Mouse (Mus musculus): Measurements from ENCODE around the gene Scarf1. TPM values are rescaled to one million over a fixed set of nuclear protein-coding genes. Genes with fewer than 3 reads are reported as not detected.
"Not testable (repeated sequence)": the region's sequence is repeated elsewhere in the genome, so short reads cannot be mapped to it uniquely, and the experiment has no call there.

Scarf1 gene
- polyA plus RNA-seq, 1 experiment from 2014 or later = 6.6 TPM

DNA sequence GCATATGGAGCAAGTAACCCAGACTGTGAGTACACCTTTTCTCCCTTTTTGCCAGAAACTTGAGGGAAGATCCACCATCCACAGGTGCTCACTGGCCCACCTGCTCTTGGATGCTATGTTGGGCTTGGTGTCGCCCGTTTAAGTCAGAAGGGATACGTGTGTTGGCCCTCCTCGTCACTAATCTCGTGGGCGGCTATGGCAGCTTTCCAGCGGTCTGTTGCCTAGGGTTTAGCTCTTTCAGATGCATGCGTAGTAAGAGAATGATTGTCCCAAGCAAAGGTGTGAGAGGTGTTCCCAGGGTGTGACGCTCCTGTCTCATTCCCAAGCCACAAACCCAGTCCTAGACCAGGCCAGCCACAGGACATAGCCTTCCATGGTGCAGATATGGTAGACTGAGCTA lies 31.4 kb downstream of the Scarf1 start:
- H3K36me3 ChIP-seq = no peaks in the 10 kb centered on the region
- no peak overlapping the region for H3K9ac ChIP-seq
- WGBS = 86% methylated on average over 9 of the region's 9 CpGs
- no peaks in the 10 kb centered on the region for H3K27me3 ChIP-seq
- no peaks in the 10 kb centered on the region for H3K9me3 ChIP-seq
- H3K4me1 ChIP-seq = peaks cover 5% of the 10 kb centered on the region
- H3K4me3 ChIP-seq = no peak overlapping the region
- ATAC-seq (ENCODE audit: low FRiP score, low read depth) = no peak
- H3K27ac ChIP-seq = no peak overlapping the region
- H3K4me2 ChIP-seq (replicated peaks) = no peak overlapping the region

DNA sequence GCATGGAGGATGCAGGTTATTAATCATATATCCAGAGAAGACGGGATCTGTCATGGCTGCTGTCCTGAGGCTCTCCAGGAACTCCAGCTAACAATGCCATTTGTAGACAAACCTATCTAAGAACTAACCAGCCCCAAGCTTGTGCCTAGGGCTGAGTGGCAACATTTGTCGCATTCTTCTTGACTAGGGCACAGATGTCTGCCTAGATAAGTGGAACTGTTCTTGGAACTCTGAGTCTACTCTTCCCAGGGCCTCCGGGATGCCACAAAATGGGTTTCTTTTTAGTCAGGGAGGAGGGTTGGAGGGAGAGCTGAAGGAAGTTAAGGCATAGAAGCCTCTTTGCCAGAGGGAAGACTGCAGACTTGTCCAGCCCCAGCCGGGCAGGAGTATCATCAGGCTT lies 32.7 kb downstream of the Scarf1 start:
- H3K9ac ChIP-seq = no peak overlapping the region
- 80% methylated on average over 4 of the region's 4 CpGs for WGBS
- no peaks in the 10 kb centered on the region for H3K36me3 ChIP-seq

DNA sequence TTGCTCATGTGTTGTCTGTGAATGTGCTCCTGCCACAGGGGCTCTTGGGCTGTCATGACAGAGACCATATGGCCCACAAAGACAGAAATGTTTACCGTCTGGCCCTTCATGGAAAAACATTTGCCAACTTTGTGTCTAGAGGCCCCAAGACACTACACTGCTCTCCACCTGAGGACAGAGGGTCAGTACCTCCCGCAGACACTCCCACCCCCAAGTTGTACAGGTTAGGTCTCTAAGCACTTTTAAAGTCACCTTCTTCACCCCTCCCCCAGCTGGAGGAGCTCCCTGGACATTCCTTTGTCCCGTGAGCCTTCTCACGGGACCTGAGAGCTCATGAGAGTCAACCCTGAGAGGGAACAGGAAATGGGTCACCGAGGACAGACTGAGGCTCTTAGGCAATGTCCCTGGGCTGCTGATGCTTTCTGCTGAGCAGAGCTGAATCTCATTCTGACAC lies 36.3 kb downstream of the Scarf1 start:
- no peaks in the 10 kb centered on the region for H3K9me3 ChIP-seq
- no peak overlapping the region for H3K9ac ChIP-seq
- peak overlapping the region; percentile 10; the same call in 1 of the 2 replicates for H3K27ac ChIP-seq
- peaks cover 40% of the 10 kb centered on the region for H3K4me1 ChIP-seq
- ATAC-seq (ENCODE audit: low FRiP score, low read depth) = no peak
- H3K27me3 ChIP-seq = no peaks in the 10 kb centered on the region
- no peak overlapping the region for H3K4me3 ChIP-seq
- no peaks in the 10 kb centered on the region for H3K36me3 ChIP-seq
- WGBS = 37% methylated on average over 5 of the region's 5 CpGs
- H3K4me2 ChIP-seq (replicated peaks) = no peak overlapping the region

More for the DNA sequence above, 32.7 kb downstream of the Scarf1 start:
- Histone ChIP-seq H3K27me3 (no peaks in the 10 kb centered on the region), H3K4me1 (peaks cover 19% of the 10 kb centered on the region), H3K27ac (no peak overlapping the region), H3K9me3 (no peaks in the 10 kb centered on the region), H3K4me3 (no peak overlapping the region), H3K4me2 (replicated peaks) (no peak overlapping the region)
- no peak for ATAC-seq (ENCODE audit: low FRiP score, low read depth)

DNA sequence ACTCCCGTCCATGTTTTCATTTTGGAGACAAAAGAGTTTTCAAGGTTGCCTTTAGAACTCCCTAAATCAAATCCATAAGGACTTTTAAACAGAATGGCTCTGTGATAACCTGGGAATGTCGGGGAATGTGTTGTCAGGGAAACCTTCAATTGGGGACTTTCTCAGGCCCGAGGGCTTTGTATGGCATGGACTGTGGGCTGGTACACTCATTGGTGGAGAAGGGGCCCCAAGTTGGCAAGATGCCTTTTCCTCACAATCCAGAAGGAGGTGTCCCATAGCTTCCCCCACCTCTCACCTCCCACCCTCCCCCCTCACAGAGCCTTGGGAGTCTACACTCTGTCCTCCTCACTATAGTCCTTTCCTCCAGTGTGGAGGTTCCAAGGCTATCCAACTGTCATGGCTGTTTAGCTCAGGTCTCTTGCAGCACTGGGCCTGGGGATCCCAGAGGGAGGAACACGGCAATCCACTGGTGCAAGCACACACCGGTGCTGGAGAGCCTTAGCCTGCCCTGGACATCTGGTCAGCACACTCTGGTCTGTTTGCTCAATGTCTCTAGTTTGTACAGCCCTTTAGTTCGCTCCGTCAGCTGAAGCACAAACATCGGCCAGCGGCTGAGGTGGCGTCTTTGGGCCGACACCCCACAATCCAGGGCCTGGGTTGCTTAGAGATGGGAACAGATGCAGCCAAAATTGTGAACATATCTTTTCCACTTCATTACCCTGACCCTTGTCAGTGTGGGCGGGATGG lies 37.0 kb downstream of the Scarf1 start:
- 0 out of 2 replicates have a peak overlapping the region, but pooled peaks have one; percentile 4 for H3K9ac ChIP-seq
- peaks cover 40% of the 10 kb centered on the region for H3K4me1 ChIP-seq
- H3K4me2 ChIP-seq (replicated peaks) = no peak overlapping the region
- 64% methylated on average over 12 of the region's 12 CpGs for WGBS
- H3K27me3 ChIP-seq = no peaks in the 10 kb centered on the region
- ATAC-seq (ENCODE audit: low FRiP score, low read depth) = no peak
- H3K36me3 ChIP-seq = no peaks in the 10 kb centered on the region
- no peak overlapping the region for H3K4me3 ChIP-seq
- H3K9me3 ChIP-seq = no peaks in the 10 kb centered on the region
- no peak overlapping the region for H3K27ac ChIP-seq

DNA sequence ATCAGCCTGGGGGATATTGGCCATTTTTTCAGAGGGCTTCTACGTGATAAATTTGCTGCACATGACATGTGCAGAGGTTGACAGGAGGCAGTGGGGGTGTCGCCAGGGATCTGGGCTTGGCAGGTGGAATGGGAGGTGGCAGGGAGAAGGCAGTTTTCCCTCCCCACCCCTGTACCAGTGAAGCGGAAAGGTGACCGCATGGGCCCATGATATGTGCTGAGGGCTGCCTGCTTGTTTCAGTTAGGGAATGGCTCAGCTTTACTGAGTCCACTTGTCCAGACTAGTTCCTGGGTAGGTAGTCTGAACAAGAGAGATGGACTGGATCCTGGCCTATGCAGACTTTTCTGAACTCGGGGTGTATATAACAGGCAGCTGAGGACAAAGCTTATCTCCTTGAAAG lies 38.0 kb downstream of the Scarf1 start:
- peak overlapping the region; percentile 75; the same call in 1 of the 2 replicates for H3K27ac ChIP-seq
- H3K9me3 ChIP-seq = no peaks in the 10 kb centered on the region
- peaks cover 40% of the 10 kb centered on the region for H3K4me1 ChIP-seq
- no peak overlapping the region for H3K9ac ChIP-seq
- no peaks in the 10 kb centered on the region for H3K27me3 ChIP-seq
- WGBS = 81% methylated on average over 5 of the region's 5 CpGs
- H3K4me3 ChIP-seq = no peak overlapping the region
- H3K4me2 ChIP-seq (replicated peaks) = no peak overlapping the region
- H3K36me3 ChIP-seq = no peaks in the 10 kb centered on the region
- no peak for ATAC-seq (ENCODE audit: low FRiP score, low read depth)

DNA sequence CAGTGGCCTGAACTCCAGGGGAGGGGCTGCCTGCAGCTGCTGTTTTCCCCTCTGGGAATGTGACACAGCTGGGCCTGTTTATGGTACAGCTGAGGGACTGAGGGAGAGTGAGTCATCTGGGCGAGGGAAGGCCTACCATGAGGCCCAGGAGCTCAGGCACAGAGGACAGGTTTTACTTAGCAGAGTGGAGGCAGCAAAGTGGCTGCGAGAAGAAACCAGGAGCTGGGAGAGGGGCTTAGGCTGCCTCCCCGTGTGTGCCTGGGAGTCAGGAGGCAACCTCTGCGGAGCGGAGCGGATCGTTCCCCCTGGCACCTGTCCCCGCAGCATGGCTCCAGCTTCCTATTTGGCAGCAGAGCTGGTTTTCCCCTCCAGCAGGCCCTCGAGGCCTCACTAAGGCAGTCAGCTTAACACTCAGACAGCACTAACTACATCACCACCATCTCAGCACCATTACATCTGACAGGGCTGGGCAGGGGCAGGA lies 38.7 kb downstream of the Scarf1 start:
- Histone ChIP-seq H3K4me2 (replicated peaks) (no peak overlapping the region), H3K27ac (peak overlapping the region; percentile 75), H3K9ac (peak overlapping the region; percentile 21; the same call in 1 of the 2 replicates), H3K4me3 (no peak overlapping the region), H3K27me3 (no peaks in the 10 kb centered on the region), H3K36me3 (no peaks in the 10 kb centered on the region), H3K9me3 (no peaks in the 10 kb centered on the region), H3K4me1 (peaks cover 40% of the 10 kb centered on the region)
- ATAC-seq (ENCODE audit: low FRiP score, low read depth) = no peak
- 40% methylated on average over 9 of the region's 9 CpGs for WGBS

DNA sequence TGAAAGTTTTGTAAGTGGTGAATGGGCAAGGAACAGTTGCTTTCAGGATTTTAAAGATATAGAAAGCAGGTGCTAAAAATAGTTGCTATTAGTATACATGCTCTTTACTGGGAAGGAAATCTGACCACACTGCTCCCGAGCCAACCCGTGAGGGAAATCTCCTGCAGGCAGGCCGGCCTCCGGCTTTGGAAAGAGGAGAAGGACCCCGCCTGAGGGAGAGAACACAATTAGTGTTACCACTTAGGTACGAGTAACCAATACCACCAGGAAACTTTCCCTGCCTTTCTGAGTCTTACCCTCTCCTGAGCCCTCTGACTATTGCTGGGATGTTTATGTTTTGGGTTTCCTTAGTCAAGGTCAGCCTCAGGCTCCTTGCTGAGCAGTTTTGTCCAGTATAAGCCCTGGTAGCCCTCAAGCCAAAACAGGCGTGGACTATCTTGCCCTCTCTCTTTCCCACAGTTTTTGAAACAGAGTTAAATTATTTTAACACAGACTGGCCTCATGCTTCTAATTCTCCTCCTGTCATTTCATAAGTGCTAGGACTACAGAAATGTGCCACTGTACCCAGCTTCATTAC lies 39.7 kb downstream of the Scarf1 start:
- WGBS = 24% methylated on average over 7 of the region's 7 CpGs
- Histone ChIP-seq H3K27ac (0 out of 2 replicates have a peak overlapping the region, but pooled peaks have one; percentile 75), H3K4me2 (replicated peaks) (no peak overlapping the region), H3K9ac (no peak overlapping the region; the same call in 1 of the 2 replicates), H3K27me3 (no peaks in the 10 kb centered on the region), H3K36me3 (no peaks in the 10 kb centered on the region), H3K9me3 (peaks cover under 1% of the 10 kb centered on the region; the same call in 1 of the 2 replicates), H3K4me1 (peaks cover 40% of the 10 kb centered on the region), H3K4me3 (no peak overlapping the region)
- no peak for ATAC-seq (ENCODE audit: low FRiP score, low read depth)

DNA sequence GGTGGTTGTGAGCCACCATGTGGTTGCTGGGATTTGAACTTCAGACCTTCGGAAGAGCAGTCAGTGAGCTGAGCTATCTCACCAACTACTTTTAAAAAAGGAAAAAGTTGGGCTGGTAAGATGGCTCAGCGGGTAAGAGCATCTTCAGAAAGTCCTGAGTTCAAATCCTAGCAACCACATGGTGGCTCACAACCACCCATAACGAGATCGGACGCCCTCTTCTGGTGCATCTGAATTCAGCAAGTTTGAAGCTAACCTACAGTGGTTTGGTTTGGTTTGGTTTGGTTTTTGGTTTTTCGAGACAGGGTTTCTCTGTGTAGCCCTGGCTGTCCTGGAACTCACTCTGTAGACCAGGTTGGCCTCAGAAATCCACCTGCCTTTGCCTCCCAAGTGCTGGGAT lies 42.7 kb downstream of the Scarf1 start:
- not testable (repeated sequence) for H3K9me3 ChIP-seq; H3K36me3 ChIP-seq; H3K27me3 ChIP-seq; ATAC-seq (ENCODE audit: low FRiP score, low read depth); H3K27ac ChIP-seq; H3K9ac ChIP-seq; H3K4me2 ChIP-seq (replicated peaks); H3K4me3 ChIP-seq
- H3K4me1 ChIP-seq = peaks cover 25% of the 10 kb centered on the region
- 95% methylated on average over 6 of the region's 6 CpGs for WGBS

DNA sequence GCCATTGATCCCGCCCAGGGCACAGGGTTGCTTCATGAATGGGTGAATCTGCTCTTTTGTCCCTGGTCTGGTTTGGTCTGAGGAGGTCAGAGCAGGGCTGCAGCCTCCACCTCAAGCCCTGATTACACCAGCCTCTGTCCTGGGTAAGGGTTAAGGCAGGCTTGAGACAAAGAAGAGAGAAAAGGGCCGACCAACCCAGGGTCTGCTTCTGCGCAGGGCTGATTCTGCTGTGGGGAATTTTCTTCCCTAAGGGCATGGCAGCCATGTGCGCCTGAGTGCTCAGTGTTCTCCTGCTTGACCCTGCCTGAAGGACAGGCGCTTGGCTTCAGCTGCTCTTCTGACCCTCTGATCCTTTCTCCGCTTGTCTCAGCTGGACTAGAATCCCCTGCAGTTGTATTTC lies 43.8 kb downstream of the Scarf1 start:
- Histone ChIP-seq H3K4me3 (no peak overlapping the region), H3K9ac (no peak overlapping the region), H3K4me1 (peaks cover 15% of the 10 kb centered on the region), H3K27me3 (no peaks in the 10 kb centered on the region), H3K36me3 (no peaks in the 10 kb centered on the region), H3K27ac (no peak overlapping the region), H3K4me2 (replicated peaks) (no peak overlapping the region), H3K9me3 (peaks cover 7% of the 10 kb centered on the region; the same call in 1 of the 2 replicates)
- WGBS = 85% methylated on average over 6 of the region's 6 CpGs
- no peak for ATAC-seq (ENCODE audit: low FRiP score, low read depth)

DNA sequence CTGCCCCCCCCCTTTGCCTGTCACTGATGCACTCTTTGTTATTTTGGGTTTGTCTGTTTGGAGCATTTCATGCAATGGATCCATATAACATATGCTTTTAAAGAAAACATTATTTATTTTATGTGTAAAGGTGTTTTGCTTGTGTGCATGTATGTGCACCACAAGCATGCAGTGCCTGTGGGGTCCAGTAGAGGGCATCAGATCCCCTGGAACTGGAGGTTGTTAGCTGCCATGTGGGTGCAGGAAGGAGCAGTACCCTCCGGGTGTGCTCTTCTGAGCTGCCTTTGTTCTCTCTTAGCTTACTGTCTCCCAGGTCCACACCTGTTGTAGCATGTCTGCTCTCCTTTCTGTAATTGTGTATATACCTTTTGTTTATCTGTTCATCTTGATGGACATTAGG lies 44.8 kb downstream of the Scarf1 start:
- peaks cover 6% of the 10 kb centered on the region; the same call in 1 of the 2 replicates for H3K4me1 ChIP-seq
- no peak overlapping the region for H3K9ac ChIP-seq
- peaks cover 7% of the 10 kb centered on the region; the same call in 1 of the 2 replicates for H3K9me3 ChIP-seq
- H3K27ac ChIP-seq = no peak overlapping the region
- H3K4me2 ChIP-seq (replicated peaks) = no peak overlapping the region
- 93% methylated on average over 1 of the region's 1 CpGs for WGBS
- H3K4me3 ChIP-seq = no peak overlapping the region
- no peaks in the 10 kb centered on the region for H3K27me3 ChIP-seq
- ATAC-seq (ENCODE audit: low FRiP score, low read depth) = no peak
- H3K36me3 ChIP-seq = no peaks in the 10 kb centered on the region

DNA sequence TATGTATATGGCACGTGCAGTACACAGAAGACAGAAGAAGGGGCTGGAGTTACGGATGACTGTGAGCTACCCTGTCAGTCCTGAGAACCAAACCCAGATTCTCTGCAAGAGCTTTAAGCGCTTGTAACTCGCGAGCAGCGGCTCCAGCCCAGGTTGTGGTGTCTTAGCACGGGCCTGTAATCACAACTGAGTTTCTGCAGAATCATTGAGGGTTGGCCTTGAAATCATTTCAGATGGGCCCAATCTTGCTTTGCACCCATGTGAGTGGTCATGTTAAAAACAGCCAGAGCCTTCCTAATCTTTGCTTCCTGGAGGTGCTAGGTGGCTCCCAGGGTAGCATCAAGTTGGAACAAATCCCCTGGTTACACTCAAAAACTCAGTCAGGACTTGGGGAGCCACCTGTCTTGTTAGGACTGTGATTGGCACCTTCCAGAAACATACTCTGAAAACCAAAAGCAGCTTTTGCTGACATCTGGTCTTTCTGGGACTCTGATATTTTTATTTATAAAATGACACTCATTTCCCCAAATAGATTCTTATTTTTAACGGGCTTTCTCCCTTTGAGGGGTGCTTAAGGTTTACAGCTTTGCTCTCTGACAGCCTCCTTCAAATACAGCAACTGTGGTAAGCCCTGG lies 46.6 kb downstream of the Scarf1 start:
- Histone ChIP-seq H3K9me3 (peaks cover 7% of the 10 kb centered on the region; the same call in 1 of the 2 replicates), H3K36me3 (no peaks in the 10 kb centered on the region), H3K4me1 (0 out of 2 replicates have a peak, but pooled peaks cover 5% of the 10 kb centered on the region), H3K4me3 (no peak overlapping the region), H3K9ac (no peak overlapping the region), H3K27me3 (no peaks in the 10 kb centered on the region), H3K4me2 (replicated peaks) (no peak overlapping the region), H3K27ac (no peak overlapping the region)
- WGBS = 89% methylated on average over 8 of the region's 8 CpGs
- no peak for ATAC-seq (ENCODE audit: low FRiP score, low read depth)

Measured in limb, embryonic 13.5 days (tissue).